Mouse (Mus musculus) layer of hippocampus, adult 8-10 months (tissue): ENCODE data around the gene Aadacl4. TPM values are rescaled to one million over a fixed set of nuclear protein-coding genes. Genes with fewer than 3 reads are reported as not detected.
"Not testable (repeated sequence)": the region's sequence is repeated elsewhere in the genome, so short reads cannot be mapped to it uniquely, and the experiment has no call there.

Experiments
- DNase-seq, 2 experiments: peaks; one replicate each; pipeline ENCODE4 v3.0.0; 2022; ENCODE audit warnings: low spot score in 2 of 2
- total RNA-seq, 4 experiments: library from RNA; stranded (reverse); gene quantifications; 2 replicates each; pipeline ENCODE4 v1.2.4; 2022

Aadacl4 gene
- total RNA-seq = not detected

GRCm38 (mm10) chr4:144613407-144613806 lies at the start of gene Aadacl4:
Gene Aadacl4, plus strand, starts transcription at chr4:144613707.
- no peak for DNase-seq

- DNase-seq = no peak
These were observed 48.5 kb upstream of the Aadacl4 start, which contains the start of gene Gm13124 for GRCm38 (mm10) chr4:144565034-144565433. Gene Gm13124, minus strand, starts transcription at chr4:144565134.

GRCm38 (mm10) chr4:144567752-144568151 lies 45.8 kb upstream of the Aadacl4 start:
- no peak for DNase-seq

- DNase-seq = not testable (repeated sequence)
These were observed 27.3 kb upstream of the Aadacl4 start for GRCm38 (mm10) chr4:144586207-144586606.

- no peak for DNase-seq
These were observed 20.7 kb upstream of the Aadacl4 start for GRCm38 (mm10) chr4:144592790-144593189.

GRCm38 (mm10) chr4:144614586-144614985 lies 1.1 kb downstream of the Aadacl4 start:
- no peak for DNase-seq

GRCm38 (mm10) chr4:144638263-144638662 lies 24.8 kb downstream of the Aadacl4 start:
- no peak for DNase-seq

Other genes starting within 250 kb of the Aadacl4 start
- not detected for gene Pramef20, start 235.8 kb upstream of the Aadacl4 start, total RNA-seq
- not detected for gene Pramef12, start 205.2 kb upstream of the Aadacl4 start, total RNA-seq
- not detected for gene 1700012P22Rik, start 174.9 kb upstream of the Aadacl4 start, total RNA-seq
- gene Gm9944, start 160.4 kb upstream of the Aadacl4 start, total RNA-seq = not detected
- gene Aadacl3, start 150.0 kb upstream of the Aadacl4 start, total RNA-seq = not detected
- not detected for gene 9430007A20Rik, start 93.9 kb upstream of the Aadacl4 start, total RNA-seq
- gene Gm13124, start 48.6 kb upstream of the Aadacl4 start, total RNA-seq = not detected
- gene Gm436, start 72.7 kb downstream of the Aadacl4 start, total RNA-seq = not detected
- under 1 TPM in 1 of 4 experiments, not detected in 3; 0.39 TPM for gene Gm13178, start 107.7 kb downstream of the Aadacl4 start, total RNA-seq
- under 1 TPM in 1 of 4 experiments, not detected in 3; 0.23 TPM for gene Gm438, start 172.9 kb downstream of the Aadacl4 start, total RNA-seq